Mouse (Mus musculus): Measurements from ENCODE around the gene Xylt1. TPM values are rescaled to one million over a fixed set of nuclear protein-coding genes. Genes with fewer than 3 reads are reported as not detected.

Gene Xylt1
- total RNA-seq, 2 experiments from 2014 or later, result 4.2 to 5.4 TPM

- DNase-seq, result no peak
- intact Hi-C loops (cut with DNase I; ENCODE audit: low total_unique reads), result no loop called here
Observed at GRCm38 (mm10) chr7:117392863-117393569, 12.2 kb downstream of the Xylt1 start.

GRCm38 (mm10) chr7:117393976-117394375 is 13.2 kb downstream of the Xylt1 start:
- intact Hi-C loops (cut with DNase I; ENCODE audit: low total_unique reads), result no loop called here
- DNase-seq, result no peak

GRCm38 (mm10) chr7:117394380-117394779 is 13.6 kb downstream of the Xylt1 start:
- intact Hi-C loops (cut with DNase I; ENCODE audit: low total_unique reads), result no loop called here
- DNase-seq, result no peak

DNA sequence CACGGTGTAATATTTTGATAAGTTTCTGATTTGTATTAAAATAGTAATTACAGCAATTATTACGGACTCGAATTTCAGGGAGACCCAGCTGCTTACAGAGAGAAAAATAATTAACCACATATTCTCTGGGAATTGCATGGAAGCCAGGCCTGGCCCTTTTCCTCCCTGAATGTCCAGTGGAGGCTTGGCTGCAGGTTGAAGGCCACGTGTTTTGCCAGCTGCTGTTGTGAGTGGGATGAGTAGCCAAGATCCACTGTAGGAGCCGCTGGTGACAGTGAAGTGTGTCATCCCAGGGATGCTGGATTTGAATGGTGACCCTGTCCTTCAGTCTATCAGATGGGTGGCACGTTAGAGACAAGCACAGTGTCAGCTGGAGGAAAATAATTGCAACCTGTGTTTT is 14.7 kb downstream of the Xylt1 start:
- intact Hi-C loops (cut with DNase I; ENCODE audit: low total_unique reads), result no loop called here
- no peak for DNase-seq

DNA sequence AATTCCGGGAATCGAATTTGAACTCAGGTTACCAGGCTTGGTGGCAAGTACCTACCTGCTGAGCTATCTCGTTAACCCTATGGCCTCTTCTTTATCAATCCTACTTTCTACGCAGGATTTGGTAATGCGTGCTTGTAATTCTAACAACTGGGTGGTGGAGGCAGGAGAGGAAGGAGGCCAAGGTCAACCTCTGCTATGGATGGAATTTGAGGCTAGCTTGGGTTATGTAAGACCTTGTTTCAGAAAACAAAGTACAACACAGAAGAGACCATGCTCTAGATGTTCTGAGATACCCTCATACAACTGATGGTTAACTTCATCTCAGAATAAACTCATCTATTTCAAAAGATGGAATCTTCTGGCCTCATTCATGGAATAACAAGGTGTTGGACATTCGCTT is 17.1 kb downstream of the Xylt1 start:
- intact Hi-C loops (cut with DNase I; ENCODE audit: low total_unique reads), result no loop called here
- DNase-seq, result no peak

GRCm38 (mm10) chr7:117399971-117400370 is 19.2 kb downstream of the Xylt1 start:
- DNase-seq, result no peak
- intact Hi-C loops (cut with DNase I; ENCODE audit: low total_unique reads), result no loop called here

- DNase-seq, result no peak
- intact Hi-C loops (cut with DNase I; ENCODE audit: low total_unique reads), result no loop called here
Observed at GRCm38 (mm10) chr7:117401581-117401980, 20.8 kb downstream of the Xylt1 start.

- intact Hi-C loops (cut with DNase I; ENCODE audit: low total_unique reads), result no loop called here
- no peak for DNase-seq
Observed at GRCm38 (mm10) chr7:117406336-117406735, 25.6 kb downstream of the Xylt1 start.

- intact Hi-C loops (cut with DNase I; ENCODE audit: low total_unique reads), result no loop called here
Observed at GRCm38 (mm10) chr7:117409268-117409988, 28.6 kb downstream of the Xylt1 start.

GRCm38 (mm10) chr7:117411874-117412273 is 31.1 kb downstream of the Xylt1 start:
- no peak for DNase-seq
- intact Hi-C loops (cut with DNase I; ENCODE audit: low total_unique reads), result no loop called here

More at GRCm38 (mm10) chr7:117409268-117409988, 28.6 kb downstream of the Xylt1 start:
- no peak for DNase-seq

- intact Hi-C loops (cut with DNase I; ENCODE audit: low total_unique reads), result no loop called here
- peak; percentile 69 for DNase-seq
Observed at GRCm38 (mm10) chr7:117412405-117412804, 31.6 kb downstream of the Xylt1 start.

DNA sequence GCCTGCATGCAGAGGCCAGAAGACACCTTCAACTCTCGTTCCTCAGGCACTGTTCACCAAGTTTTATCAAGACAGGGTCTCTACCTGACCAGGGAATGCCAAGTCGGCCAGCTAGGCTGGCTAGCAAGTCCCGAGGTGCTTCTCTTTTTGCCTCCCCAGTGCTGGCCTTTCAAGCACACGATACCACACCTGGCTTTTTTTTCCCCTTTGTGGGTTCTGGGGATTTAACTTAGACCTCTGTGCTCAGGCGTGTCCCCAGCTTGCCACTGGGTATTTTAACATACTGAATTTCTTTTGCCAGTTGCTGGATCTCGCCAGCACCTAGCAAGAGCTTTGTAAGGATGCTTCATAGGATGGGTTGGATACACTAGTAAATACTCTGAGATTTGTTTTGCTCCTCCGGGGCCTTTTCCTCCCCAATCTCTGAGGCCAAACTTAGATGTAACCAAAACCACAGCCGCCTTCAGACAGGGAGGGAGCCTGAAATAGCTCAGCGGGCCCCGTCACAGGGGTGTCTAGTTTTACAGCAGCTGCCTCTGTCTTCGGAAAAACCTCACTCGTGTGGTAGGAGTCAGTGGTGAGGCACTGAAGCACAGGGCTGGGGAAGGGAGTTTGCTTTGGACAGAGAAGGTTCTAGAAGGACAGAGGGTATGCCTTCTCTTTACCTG is 33.7 kb downstream of the Xylt1 start:
- intact Hi-C loops (cut with DNase I; ENCODE audit: low total_unique reads), result loop anchor here (5.0 kb wide), 1 partner anchor 698 kb away; no protein-coding TSS in a partner anchor
- DNase-seq, result peak; percentile 59

- no peak for DNase-seq
- intact Hi-C loops (cut with DNase I; ENCODE audit: low total_unique reads), result loop anchor here (5.0 kb wide), 1 partner anchor 697 kb away; no protein-coding TSS in a partner anchor
Observed at GRCm38 (mm10) chr7:117415009-117415363, 34.2 kb downstream of the Xylt1 start.

GRCm38 (mm10) chr7:117419041-117419440 is 38.3 kb downstream of the Xylt1 start:
- intact Hi-C loops (cut with DNase I; ENCODE audit: low total_unique reads), result loop anchor here (5.0 kb wide), 1 partner anchor 693 kb away; no protein-coding TSS in a partner anchor
- peak; percentile 29 for DNase-seq

GRCm38 (mm10) chr7:117419846-117420245 is 39.1 kb downstream of the Xylt1 start:
- intact Hi-C loops (cut with DNase I; ENCODE audit: low total_unique reads), result loop anchor here (5.0 kb wide), 1 partner anchor 692 kb away; no protein-coding TSS in a partner anchor
- no peak for DNase-seq

DNA sequence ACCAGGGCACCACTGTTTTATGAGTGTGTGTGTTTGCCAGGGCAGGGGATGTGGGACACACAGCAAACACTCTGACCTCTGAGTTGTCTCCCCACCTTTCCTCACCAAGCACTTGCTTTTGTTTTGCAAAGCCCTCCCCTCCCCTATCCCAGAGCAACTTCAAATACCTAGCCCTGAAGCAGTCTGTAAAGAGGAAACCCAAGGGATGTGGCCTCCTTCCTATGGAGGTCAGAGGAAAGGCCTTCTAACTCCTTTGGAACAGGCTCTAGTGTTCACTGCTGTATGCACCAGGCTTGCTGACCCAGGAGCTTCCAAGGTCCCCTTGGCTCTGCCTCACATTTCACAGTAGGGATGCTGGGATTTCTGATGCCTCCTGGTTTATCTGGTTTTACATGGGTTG is 39.5 kb downstream of the Xylt1 start:
- intact Hi-C loops (cut with DNase I; ENCODE audit: low total_unique reads), result no loop called here

GRCm38 (mm10) chr7:117420836-117421566 is 40.2 kb downstream of the Xylt1 start:
- DNase-seq, result no peak
- intact Hi-C loops (cut with DNase I; ENCODE audit: low total_unique reads), result no loop called here

More for the DNA sequence above, 39.5 kb downstream of the Xylt1 start:
- no peak for DNase-seq

GRCm38 (mm10) chr7:117424841-117425240 is 44.1 kb downstream of the Xylt1 start:
- intact Hi-C loops (cut with DNase I; ENCODE audit: low total_unique reads), result no loop called here
- no peak for DNase-seq

GRCm38 (mm10) chr7:117426366-117426765 is 45.6 kb downstream of the Xylt1 start:
- intact Hi-C loops (cut with DNase I; ENCODE audit: low total_unique reads), result no loop called here
- no peak for DNase-seq

Measured in gastrocnemius, postnatal 14 days (tissue).